Mouse (Mus musculus): ENCODE data around the gene Chsy1. TPM values are rescaled to one million over a fixed set of nuclear protein-coding genes. Genes with fewer than 3 reads are reported as not detected.

Gene Chsy1
- polyA plus RNA-seq, 1 experiment, result 6.8 TPM

DNA sequence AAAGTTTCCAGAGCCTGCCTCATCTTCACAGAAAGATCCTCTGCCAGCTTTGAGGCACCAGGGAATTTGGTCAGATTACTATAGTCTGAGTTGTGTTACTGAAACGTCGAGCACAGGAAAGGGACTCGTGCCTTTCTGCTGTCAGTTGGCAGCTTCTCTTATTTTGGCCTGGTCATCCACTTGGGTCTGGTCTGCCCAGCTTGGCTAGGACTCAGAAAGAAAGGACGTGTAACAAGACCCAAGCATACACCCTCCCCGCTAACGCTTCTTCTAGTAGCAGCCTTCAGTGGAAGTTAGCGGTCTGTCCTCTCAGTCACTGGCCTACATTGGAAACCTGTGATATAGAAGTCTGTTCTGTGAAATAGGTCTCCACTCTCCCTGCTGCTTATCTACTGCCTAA lies 24.8 kb upstream of the Chsy1 start:
- no peak overlapping the region for H3K27ac ChIP-seq (ENCODE audit: insufficient read depth, low read length)
- H3K4me1 ChIP-seq (ENCODE audit: control insufficient read depth, insufficient read depth, low read length), result no peaks in the 10 kb centered on the region; the same call in 1 of the 2 replicates
- no peak for DNase-seq
- no peak for TF ChIP-seq CTCF (IDR thresholded peaks at IDR 0.05; ENCODE audit: borderline replicate concordance, insufficient read depth, low read depth, low read length)
- no peak for TF ChIP-seq POLR2A (IDR thresholded peaks at IDR 0.05; ENCODE audit: borderline replicate concordance, insufficient read depth, low read length)
- H3K27me3 ChIP-seq (ENCODE audit: control insufficient read depth, insufficient read depth, low read length), result no peaks in the 10 kb centered on the region
- no peak overlapping the region for H3K4me3 ChIP-seq (replicated peaks; ENCODE audit: insufficient read depth, low read depth, low read length)
- WGBS, result 37% methylated on average over 7 of the region's 7 CpGs

DNA sequence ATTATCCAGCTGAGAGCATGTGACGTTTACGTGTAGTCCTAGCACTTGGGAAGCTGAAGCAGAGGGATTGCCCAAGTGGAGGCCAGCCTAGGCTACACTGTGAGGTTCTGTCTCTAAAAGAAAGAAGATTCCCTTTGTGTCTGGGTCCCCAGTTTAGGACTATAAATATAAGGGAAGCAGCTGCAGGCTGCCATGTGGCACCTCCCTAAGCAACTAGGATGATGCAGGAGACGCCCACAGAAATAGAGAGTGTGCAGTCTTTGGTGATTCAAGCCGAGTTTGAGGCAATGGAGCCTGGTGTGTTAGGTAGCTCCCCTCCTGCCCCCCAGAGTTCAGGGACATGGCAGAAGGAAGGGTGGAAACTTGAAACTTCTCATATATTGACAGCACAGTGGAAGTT lies 21.7 kb upstream of the Chsy1 start:
- Histone ChIP-seq H3K27me3 (ENCODE audit: control insufficient read depth, insufficient read depth, low read length) (no peaks in the 10 kb centered on the region), H3K27ac (ENCODE audit: insufficient read depth, low read length) (no peak overlapping the region), H3K4me3 (replicated peaks; ENCODE audit: insufficient read depth, low read depth, low read length) (no peak overlapping the region), H3K4me1 (ENCODE audit: control insufficient read depth, insufficient read depth, low read length) (peaks cover 3% of the 10 kb centered on the region)
- WGBS, result 90% methylated on average over 4 of the region's 4 CpGs
- no peak for DNase-seq
- TF ChIP-seq POLR2A (IDR thresholded peaks at IDR 0.05; ENCODE audit: borderline replicate concordance, insufficient read depth, low read length), result no peak
- no peak for TF ChIP-seq CTCF (IDR thresholded peaks at IDR 0.05; ENCODE audit: borderline replicate concordance, insufficient read depth, low read depth, low read length)

DNA sequence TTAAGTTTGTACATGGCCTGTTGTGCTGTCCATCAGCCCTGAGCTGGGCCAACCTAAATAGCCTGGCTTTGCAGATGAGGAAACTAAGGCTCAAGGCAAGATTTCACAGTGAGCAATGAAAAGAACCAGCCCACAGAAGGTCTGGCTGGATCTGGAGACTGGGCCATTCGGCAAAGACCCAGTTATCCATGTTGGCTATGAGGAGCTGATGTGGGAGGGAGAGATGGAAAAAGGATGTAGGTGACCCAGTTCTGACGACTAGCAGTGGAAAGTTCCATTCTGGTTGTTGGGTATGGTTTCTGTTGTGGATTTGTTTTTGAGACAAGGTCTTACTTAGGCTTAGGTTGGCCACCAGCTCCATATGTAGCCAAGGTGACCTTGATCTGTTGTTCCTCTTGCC lies 21.2 kb upstream of the Chsy1 start:
- peaks cover 3% of the 10 kb centered on the region for H3K4me1 ChIP-seq (ENCODE audit: control insufficient read depth, insufficient read depth, low read length)
- H3K27ac ChIP-seq (ENCODE audit: insufficient read depth, low read length), result no peak overlapping the region
- no peak for DNase-seq
- WGBS, result 85% methylated on average over 2 of the region's 2 CpGs
- TF ChIP-seq CTCF (IDR thresholded peaks at IDR 0.05; ENCODE audit: borderline replicate concordance, insufficient read depth, low read depth, low read length) (no peak), POLR2A (IDR thresholded peaks at IDR 0.05; ENCODE audit: borderline replicate concordance, insufficient read depth, low read length) (no peak)
- H3K4me3 ChIP-seq (replicated peaks; ENCODE audit: insufficient read depth, low read depth, low read length), result no peak overlapping the region
- no peaks in the 10 kb centered on the region for H3K27me3 ChIP-seq (ENCODE audit: control insufficient read depth, insufficient read depth, low read length)

DNA sequence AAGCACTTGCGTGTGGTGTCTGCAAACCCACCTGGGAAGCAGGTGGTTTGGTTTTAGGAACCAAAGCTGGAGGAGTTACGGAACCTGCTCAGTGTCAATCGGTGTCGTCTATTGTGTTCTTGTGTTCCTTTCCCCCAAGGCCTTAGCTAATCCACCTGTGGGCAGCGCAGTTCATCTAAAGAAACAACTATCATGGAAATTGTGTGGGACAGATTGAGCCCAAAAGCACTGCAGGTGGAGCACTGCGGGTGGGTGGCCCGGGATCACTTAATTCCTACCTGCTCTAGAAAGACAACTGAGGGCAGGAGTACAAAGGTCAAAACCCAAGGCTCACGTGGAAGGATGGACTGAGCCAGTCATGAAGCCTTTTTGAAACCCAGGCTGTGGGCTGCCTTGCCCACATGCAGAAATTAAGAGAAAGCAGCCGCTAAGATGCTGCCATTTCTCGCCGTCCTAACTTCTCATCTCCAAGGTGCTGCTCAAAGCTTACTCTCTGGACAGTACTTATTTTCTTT lies 18.6 kb upstream of the Chsy1 start:
- no peak for DNase-seq
- WGBS, result 82% methylated on average over 11 of the region's 11 CpGs
- TF ChIP-seq CTCF (IDR thresholded peaks at IDR 0.05; ENCODE audit: borderline replicate concordance, insufficient read depth, low read depth, low read length), result no peak
- no peak for TF ChIP-seq POLR2A (IDR thresholded peaks at IDR 0.05; ENCODE audit: borderline replicate concordance, insufficient read depth, low read length)
- no peak overlapping the region for H3K4me3 ChIP-seq (replicated peaks; ENCODE audit: insufficient read depth, low read depth, low read length)
- H3K4me1 ChIP-seq (ENCODE audit: control insufficient read depth, insufficient read depth, low read length), result peaks cover 3% of the 10 kb centered on the region; the same call in 1 of the 2 replicates
- no peaks in the 10 kb centered on the region for H3K27me3 ChIP-seq (ENCODE audit: control insufficient read depth, insufficient read depth, low read length)
- no peak overlapping the region for H3K27ac ChIP-seq (ENCODE audit: insufficient read depth, low read length)

DNA sequence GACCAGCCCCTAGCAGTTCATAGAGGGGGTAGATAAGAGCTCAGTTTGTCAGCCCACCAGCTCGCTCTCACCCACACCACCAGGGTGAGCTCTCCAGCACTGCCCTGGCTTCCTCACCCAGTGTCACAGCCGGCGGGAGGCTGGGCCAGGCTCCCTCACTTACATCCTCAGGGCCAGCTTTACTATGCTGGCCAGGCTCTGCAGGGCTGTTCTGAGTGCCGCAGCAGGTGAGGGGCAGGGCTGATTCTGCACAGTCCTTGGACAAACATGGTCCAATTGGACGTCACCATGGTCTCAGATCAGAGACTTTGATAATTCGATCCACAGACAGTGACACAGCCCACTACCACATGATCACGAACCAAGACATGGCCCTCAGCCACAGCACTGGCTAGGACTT lies 17.8 kb upstream of the Chsy1 start:
- Histone ChIP-seq H3K4me3 (replicated peaks; ENCODE audit: insufficient read depth, low read depth, low read length) (no peak overlapping the region), H3K4me1 (ENCODE audit: control insufficient read depth, insufficient read depth, low read length) (peaks cover 3% of the 10 kb centered on the region; the same call in 1 of the 2 replicates), H3K27ac (ENCODE audit: insufficient read depth, low read length) (no peak overlapping the region), H3K27me3 (ENCODE audit: control insufficient read depth, insufficient read depth, low read length) (no peaks in the 10 kb centered on the region)
- TF ChIP-seq CTCF (IDR thresholded peaks at IDR 0.05; ENCODE audit: borderline replicate concordance, insufficient read depth, low read depth, low read length) (no peak), POLR2A (IDR thresholded peaks at IDR 0.05; ENCODE audit: borderline replicate concordance, insufficient read depth, low read length) (no peak)
- no peak for DNase-seq
- WGBS, result 79% methylated on average over 7 of the region's 7 CpGs

DNA sequence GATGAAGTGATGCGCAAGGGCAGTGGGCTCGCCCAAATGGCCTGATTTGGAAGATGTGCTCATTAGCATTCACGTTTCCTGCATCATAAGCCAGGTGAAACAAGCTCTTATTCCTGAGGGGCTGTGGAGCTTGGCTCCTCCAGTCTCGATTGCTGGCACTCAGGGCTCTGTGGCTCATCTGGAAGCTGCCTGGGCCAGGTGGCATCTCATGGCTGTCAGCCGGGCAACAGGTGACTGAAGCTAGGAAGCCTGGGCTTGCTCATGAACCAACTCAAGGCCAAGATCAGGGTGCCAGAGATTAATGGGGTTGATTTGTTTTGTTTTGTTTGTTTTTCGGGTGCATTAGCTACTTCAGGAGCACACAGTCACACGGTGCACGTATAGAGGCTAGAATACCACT lies 16.7 kb upstream of the Chsy1 start:
- WGBS, result 49% methylated on average over 8 of the region's 8 CpGs
- no peak overlapping the region for H3K27ac ChIP-seq (ENCODE audit: insufficient read depth, low read length)
- TF ChIP-seq CTCF (IDR thresholded peaks at IDR 0.05; ENCODE audit: borderline replicate concordance, insufficient read depth, low read depth, low read length), result no peak
- no peak for TF ChIP-seq POLR2A (IDR thresholded peaks at IDR 0.05; ENCODE audit: borderline replicate concordance, insufficient read depth, low read length)
- H3K4me1 ChIP-seq (ENCODE audit: control insufficient read depth, insufficient read depth, low read length), result peaks cover 3% of the 10 kb centered on the region; the same call in 1 of the 2 replicates
- no peak overlapping the region for H3K4me3 ChIP-seq (replicated peaks; ENCODE audit: insufficient read depth, low read depth, low read length)
- peak; percentile 31 to 39 for DNase-seq
- H3K27me3 ChIP-seq (ENCODE audit: control insufficient read depth, insufficient read depth, low read length), result no peaks in the 10 kb centered on the region

DNA sequence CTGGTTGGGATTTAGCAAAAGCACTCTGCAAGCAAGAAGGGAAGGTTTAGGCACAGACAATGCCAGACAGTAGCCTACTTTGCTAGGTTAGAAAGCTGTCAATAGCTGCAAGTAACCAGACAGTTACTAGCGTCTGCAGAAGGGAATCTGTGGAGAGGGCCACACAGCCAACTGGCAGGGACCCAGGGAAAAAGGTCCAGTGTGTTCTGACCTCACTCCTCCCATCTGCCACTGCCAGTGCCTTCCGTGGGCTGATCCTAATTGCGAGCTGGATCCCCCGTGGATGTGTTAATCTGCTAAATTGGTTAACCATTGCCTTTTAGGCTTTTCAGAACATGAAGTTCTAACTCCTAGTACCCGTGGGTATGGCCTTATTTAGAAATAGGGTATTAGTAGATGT lies 15.2 kb upstream of the Chsy1 start:
- Histone ChIP-seq H3K27ac (ENCODE audit: insufficient read depth, low read length) (no peak overlapping the region), H3K4me1 (ENCODE audit: control insufficient read depth, insufficient read depth, low read length) (peaks cover 3% of the 10 kb centered on the region; the same call in 1 of the 2 replicates), H3K27me3 (ENCODE audit: control insufficient read depth, insufficient read depth, low read length) (no peaks in the 10 kb centered on the region), H3K4me3 (replicated peaks; ENCODE audit: insufficient read depth, low read depth, low read length) (no peak overlapping the region)
- peak; percentile 47 to 61 for DNase-seq
- WGBS, result 14% methylated on average over 5 of the region's 5 CpGs
- TF ChIP-seq POLR2A (IDR thresholded peaks at IDR 0.05; ENCODE audit: borderline replicate concordance, insufficient read depth, low read length), result no peak
- TF ChIP-seq CTCF (IDR thresholded peaks at IDR 0.05; ENCODE audit: borderline replicate concordance, insufficient read depth, low read depth, low read length), result no peak

DNA sequence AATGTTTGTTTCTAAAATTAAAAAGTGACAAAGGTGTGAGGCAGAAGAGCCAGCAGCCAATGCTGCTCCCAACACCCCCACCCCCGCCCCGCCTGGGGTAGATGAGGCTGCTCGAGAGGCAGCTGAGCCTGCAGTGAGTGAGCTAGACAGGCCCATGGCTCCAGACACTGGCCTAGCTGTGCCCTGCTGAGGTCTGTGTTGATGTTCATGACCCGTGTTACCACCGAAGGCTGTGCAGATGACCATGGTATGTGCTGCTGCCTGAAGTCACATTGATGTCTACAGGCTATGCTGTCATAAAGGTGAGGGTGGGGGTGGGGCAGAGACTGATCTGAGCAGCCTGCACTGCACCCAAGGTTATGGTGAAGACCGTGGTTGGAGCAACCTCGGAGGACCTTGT lies 10.5 kb upstream of the Chsy1 start:
- TF ChIP-seq CTCF (IDR thresholded peaks at IDR 0.05; ENCODE audit: borderline replicate concordance, insufficient read depth, low read depth, low read length), result no peak
- TF ChIP-seq POLR2A (IDR thresholded peaks at IDR 0.05; ENCODE audit: borderline replicate concordance, insufficient read depth, low read length), result no peak
- Histone ChIP-seq H3K4me1 (ENCODE audit: control insufficient read depth, insufficient read depth, low read length) (no peaks in the 10 kb centered on the region), H3K4me3 (replicated peaks; ENCODE audit: insufficient read depth, low read depth, low read length) (no peak overlapping the region), H3K27ac (ENCODE audit: insufficient read depth, low read length) (no peak overlapping the region), H3K27me3 (ENCODE audit: control insufficient read depth, insufficient read depth, low read length) (no peaks in the 10 kb centered on the region)
- WGBS, result 86% methylated on average over 7 of the region's 7 CpGs
- DNase-seq, result no peak
